Mouse (Mus musculus): Measurements from ENCODE around the gene Hnrnpa0. TPM values are rescaled to one million over a fixed set of nuclear protein-coding genes. Genes with fewer than 3 reads are reported as not detected.
"Not testable (repeated sequence)": the region's sequence is repeated elsewhere in the genome, so short reads cannot be mapped to it uniquely, and the experiment has no call there.

The Hnrnpa0 gene
- polyA plus RNA-seq (2017; shearing (Covaris generic)) = 10 to 100 TPM; 20.5 to 32.4 TPM

GRCm38 (mm10) chr13:58128396-58128767 lies at the start of gene Hnrnpa0:
Gene Hnrnpa0, minus strand, starts transcription at chr13:58128556.
- peak; percentile 73 for ATAC-seq

GRCm38 (mm10) chr13:58177511-58178208 lies 49.3 kb upstream of the Hnrnpa0 start:
- ATAC-seq = no peak

- no peak for ATAC-seq
Observed at GRCm38 (mm10) chr13:58176105-58176504, 47.7 kb upstream of the Hnrnpa0 start.

- no peak for ATAC-seq
Observed at GRCm38 (mm10) chr13:58168119-58168518, 39.8 kb upstream of the Hnrnpa0 start.

- no peak for ATAC-seq
Observed at GRCm38 (mm10) chr13:58163343-58163742, 35.0 kb upstream of the Hnrnpa0 start.

GRCm38 (mm10) chr13:58160761-58161160 lies 32.4 kb upstream of the Hnrnpa0 start:
- ATAC-seq = no peak

- peak; percentile 78 for ATAC-seq
Observed at GRCm38 (mm10) chr13:58158099-58158912, 29.9 kb upstream of the Hnrnpa0 start.

- peak; percentile 68 for ATAC-seq
Observed at GRCm38 (mm10) chr13:58157447-58158098, 29.2 kb upstream of the Hnrnpa0 start, which contains the start of gene Idnk. Gene Idnk, plus strand, starts transcription at chr13:58157649.

GRCm38 (mm10) chr13:58157036-58157435 lies 28.7 kb upstream of the Hnrnpa0 start:
- ATAC-seq = no peak

GRCm38 (mm10) chr13:58156031-58156430 lies 27.7 kb upstream of the Hnrnpa0 start:
- no peak for ATAC-seq

GRCm38 (mm10) chr13:58150442-58150841 lies 22.1 kb upstream of the Hnrnpa0 start:
- ATAC-seq = no peak

- no peak for ATAC-seq
Observed at GRCm38 (mm10) chr13:58149629-58150028, 21.3 kb upstream of the Hnrnpa0 start.

GRCm38 (mm10) chr13:58149033-58149558 lies 20.7 kb upstream of the Hnrnpa0 start:
- peak; percentile 68 for ATAC-seq

- ATAC-seq = peak; percentile 43
Observed at GRCm38 (mm10) chr13:58148256-58148831, 20.0 kb upstream of the Hnrnpa0 start.

GRCm38 (mm10) chr13:58147760-58148159 lies 19.4 kb upstream of the Hnrnpa0 start:
- no peak for ATAC-seq

GRCm38 (mm10) chr13:58146603-58147002 lies 18.2 kb upstream of the Hnrnpa0 start:
- ATAC-seq = not testable (repeated sequence)

GRCm38 (mm10) chr13:58131692-58132091 lies 3.3 kb upstream of the Hnrnpa0 start:
- no peak for ATAC-seq

GRCm38 (mm10) chr13:58129687-58130246 lies 1.4 kb upstream of the Hnrnpa0 start:
- ATAC-seq = no peak

GRCm38 (mm10) chr13:58128768-58129671 lies 664 bp upstream of the Hnrnpa0 start:
- peak; percentile 78 for ATAC-seq

- ATAC-seq = peak; percentile 8
Observed at GRCm38 (mm10) chr13:58127766-58128361, 492 bp downstream of the Hnrnpa0 start.

Measured in activated CD4-positive, CD25-positive, alpha-beta regulatory T cell, adult 4 months (primary cell).